Mouse (Mus musculus) adipocyte (in vitro differentiated cells): ENCODE data around the gene Elmod3.
A peak's percentile ranks its signal among the peaks of the same experiment; 100 is the strongest.
"Not testable (repeated sequence)": the region's sequence is repeated elsewhere in the genome, so short reads cannot be mapped to it uniquely, and the experiment has no call there.

Source experiments
- DNase-seq: peaks from one replicate; pipeline ENCODE4 v3.0.0-alpha.2; 2016; ENCODE audit warnings: low spot score

The Elmod3 gene

DNA sequence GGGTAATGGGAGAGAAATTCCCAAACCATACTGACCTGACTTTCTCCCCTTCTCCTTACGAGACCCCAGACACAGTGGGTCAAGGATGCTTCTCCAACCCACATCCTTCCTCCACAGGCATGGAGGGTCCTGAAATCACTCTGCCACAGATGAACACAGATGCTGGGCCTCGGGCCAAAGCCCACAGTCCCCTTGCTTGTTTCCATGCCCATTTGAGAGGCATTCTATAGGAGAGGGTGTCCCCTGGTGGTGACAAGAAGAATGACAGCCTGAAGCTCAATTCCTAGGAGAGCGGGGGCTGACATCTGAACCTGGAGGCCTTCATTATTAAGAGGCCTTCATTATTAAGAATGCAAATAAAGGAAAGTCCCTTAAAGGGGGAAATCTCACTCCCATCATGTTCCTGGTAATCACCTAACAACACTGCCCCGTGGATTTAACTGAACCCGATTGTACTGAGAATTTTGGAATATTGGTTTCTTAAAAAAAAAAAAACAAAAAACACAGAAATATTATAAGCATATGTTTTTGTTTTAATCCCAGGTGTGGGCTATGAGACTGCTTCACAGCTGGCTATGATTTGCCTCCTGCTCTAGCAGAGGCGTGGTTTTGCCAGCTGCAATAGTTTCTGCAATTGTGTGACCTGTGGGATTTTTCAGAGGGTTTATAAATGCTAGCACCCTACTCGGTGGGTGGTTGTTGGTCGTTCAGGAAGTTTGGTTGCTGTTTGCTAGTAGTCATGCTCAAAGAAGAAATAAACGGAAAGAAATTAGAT lies 64.0 kb downstream of the Elmod3 start:
- peak; percentile 76 for DNase-seq

- not testable (repeated sequence) for DNase-seq
Measured at GRCm38 (mm10) chr6:72533555-72533954, 64.7 kb downstream of the Elmod3 start.

DNA sequence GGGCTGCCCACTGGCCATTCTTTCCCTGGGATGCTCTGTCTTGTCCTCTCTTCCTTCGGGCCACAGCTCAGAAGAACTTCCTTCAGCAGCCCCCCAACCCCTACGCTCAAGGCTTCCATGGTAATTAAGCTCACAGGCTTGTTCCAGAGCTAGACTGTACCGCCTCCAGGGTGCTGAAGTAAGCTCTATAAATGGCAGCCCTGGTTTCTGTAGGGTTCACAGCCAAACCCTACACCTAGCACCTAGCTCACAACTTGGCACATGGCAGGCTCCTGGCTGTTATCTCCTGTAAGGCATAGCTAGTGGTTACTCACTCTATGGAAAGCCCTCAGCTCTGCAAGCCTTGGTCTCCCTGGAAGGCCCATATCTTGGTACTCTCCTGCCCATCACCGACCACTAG lies 65.6 kb downstream of the Elmod3 start:
- no peak for DNase-seq

GRCm38 (mm10) chr6:72528410-72529151 lies 69.6 kb downstream of the Elmod3 start:
- DNase-seq, result peak; percentile 61

- DNase-seq, result peak; percentile 48
Measured at GRCm38 (mm10) chr6:72527070-72527469, 71.1 kb downstream of the Elmod3 start.

- DNase-seq, result no peak
Measured at GRCm38 (mm10) chr6:72524160-72524559, 74.1 kb downstream of the Elmod3 start.

- DNase-seq, result no peak
Measured at GRCm38 (mm10) chr6:72523222-72523621, 75.0 kb downstream of the Elmod3 start.

GRCm38 (mm10) chr6:72522288-72522687 lies 75.9 kb downstream of the Elmod3 start:
- no peak for DNase-seq

DNA sequence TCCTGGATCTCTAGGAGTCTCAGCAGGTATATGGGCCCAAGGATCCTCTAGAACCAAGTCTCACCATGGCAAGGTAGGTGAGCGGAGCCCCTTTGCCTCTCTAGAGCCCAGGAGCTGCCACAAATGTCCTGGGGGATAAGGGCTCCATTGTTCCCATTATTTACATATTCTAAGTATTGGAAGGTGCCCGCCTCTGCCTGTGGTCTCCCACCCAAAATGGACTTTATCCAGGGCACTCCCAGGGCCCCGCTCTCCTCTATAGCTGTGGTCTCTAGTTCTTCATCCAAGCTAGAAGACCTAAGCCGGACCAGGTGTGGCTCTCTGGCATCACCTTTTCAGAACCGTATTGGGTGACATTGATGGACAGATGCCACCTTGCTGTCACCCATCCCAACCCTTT lies 76.6 kb downstream of the Elmod3 start, which contains the start of gene Sh2d6:
Gene Sh2d6, minus strand, starts transcription at position 101 of the 400 bp plus-strand sequence.
- DNase-seq, result no peak

GRCm38 (mm10) chr6:72520904-72521303 lies 77.3 kb downstream of the Elmod3 start:
- no peak for DNase-seq

DNA sequence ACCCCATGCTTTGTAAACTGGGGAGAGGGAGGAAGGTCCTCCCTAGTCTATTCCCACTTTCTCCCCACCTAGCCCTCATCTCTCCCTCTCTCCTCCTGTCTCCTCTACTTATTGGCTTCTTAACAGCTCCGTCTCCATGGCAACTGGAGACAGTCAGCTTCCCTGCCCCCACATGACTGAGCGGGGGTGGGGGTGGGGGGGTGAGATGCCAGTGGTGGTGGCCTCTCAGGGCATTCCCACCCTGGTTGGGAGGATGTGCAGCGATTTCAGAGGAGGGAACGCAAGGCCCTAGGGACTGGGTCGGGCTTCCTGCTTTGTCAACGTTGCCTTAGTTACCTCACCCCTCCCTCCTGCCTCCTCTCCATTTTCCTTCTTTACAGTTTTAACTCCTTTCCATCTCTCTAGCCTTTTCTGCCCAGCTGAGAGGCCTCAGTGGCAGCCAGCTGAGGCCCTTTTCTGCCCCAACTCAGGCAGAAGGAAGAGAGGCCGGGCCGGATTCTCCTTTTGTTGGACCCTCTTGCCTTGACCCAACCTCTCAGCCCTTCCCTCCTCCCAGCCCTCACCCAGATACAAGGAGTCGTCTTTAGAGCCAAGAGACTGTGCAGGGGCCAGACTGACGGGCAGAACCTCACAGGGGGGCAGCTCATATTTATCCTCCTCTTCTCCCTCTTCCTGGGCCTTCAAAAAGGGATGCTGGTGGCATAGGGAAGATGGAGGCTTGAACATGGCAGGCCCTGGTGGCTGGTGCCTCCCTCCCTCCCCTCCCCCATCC lies 78.1 kb downstream of the Elmod3 start:
- DNase-seq, result no peak

DNA sequence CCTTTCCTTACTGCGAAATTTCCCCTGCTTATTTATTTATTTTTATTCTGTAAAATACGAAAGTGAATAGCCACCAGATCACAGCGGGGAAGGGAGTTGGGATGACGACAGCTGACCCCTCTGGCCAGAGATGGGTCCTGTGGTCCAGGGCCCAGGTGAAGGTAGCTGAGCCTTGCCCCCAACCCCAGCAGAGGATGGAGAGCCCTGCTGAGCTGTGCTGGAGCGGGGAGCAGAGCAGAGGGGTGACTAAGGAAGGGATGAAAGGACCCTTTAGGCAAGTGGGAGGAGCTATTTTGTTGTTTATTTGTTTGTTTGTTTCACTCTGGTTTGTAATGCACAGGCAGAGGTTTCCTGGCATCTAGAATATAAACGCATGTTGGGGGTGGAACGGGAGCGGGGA lies 78.9 kb downstream of the Elmod3 start:
- DNase-seq, result no peak

GRCm38 (mm10) chr6:72518842-72519241 lies 79.4 kb downstream of the Elmod3 start:
- DNase-seq, result no peak
